Mouse (Mus musculus) kidney, postnatal 36 days (tissue): ENCODE data around the gene Nat8f6.
A peak's percentile ranks its signal among the peaks of the same experiment; 100 is the strongest.
"Not testable (repeated sequence)": the region's sequence is repeated elsewhere in the genome, so short reads cannot be mapped to it uniquely, and the experiment has no call there.

Experiments
- DNase-seq, 2 experiments: peaks; one replicate each; pipeline ENCODE4 v3.0.0; 2021 to 2022; ENCODE audit warnings: mixed read lengths in 2 of 2

Gene Nat8f6

DNA sequence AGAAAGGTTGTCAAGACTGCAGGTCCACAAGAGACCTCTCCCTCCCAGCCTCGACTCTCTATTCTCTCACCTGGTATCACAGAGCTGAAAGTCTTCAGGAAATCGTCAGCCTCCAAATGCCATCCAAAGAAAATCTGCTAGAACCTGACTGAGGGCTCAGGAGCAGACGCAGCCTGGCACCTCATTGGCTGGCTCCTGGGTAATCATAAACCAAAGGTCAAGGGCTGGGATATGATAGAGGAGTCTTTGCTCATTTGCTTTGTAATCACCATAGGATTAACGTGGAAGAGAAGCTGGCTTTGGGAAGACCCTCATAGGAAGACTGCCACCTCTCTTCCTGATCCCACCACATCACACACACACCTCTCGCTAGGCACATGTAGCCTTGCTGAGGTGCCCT is at the start of gene Nat8f6, which contains the start of gene Nat8f5:
Nat8f6 (minus strand) TSS at position 118 of the 400 bp plus-strand sequence.
Nat8f5 (minus strand) TSS at position 136 of the 400 bp plus-strand sequence.
- peak in 1 of 2 experiments; percentile 59 for DNase-seq

- DNase-seq: peak; percentile 66 to 80
Measured at GRCm38 (mm10) chr6:85869006-85869405, 48.3 kb upstream of the Nat8f6 start, which contains the start of gene Nat8f2. Nat8f2 (minus strand) TSS chr6:85869158.

GRCm38 (mm10) chr6:85867726-85868690 is 47.3 kb upstream of the Nat8f6 start:
- peak; percentile 23 to 40 for DNase-seq

GRCm38 (mm10) chr6:85866995-85867394 is 46.2 kb upstream of the Nat8f6 start:
- DNase-seq: not testable (repeated sequence)

DNA sequence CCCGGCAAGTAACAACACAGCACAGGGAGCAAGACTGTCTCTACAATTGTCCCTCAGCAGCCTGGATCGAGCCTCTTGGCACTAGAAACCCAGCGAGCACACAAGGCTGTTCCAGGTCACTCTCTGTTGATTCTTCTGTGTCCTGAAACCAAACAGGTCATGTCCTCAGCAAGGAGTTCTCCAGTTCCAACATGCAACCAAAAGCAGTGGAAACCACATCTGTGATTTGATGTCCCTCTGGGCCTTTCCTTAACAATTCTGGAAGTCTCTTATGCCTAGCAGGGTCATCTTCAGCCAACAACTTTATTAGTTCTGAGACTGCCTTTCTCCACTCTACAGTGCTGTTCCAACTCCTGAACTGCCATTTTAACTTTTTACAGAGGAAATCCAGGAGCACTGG is 45.4 kb upstream of the Nat8f6 start:
- not testable (repeated sequence) for DNase-seq

DNA sequence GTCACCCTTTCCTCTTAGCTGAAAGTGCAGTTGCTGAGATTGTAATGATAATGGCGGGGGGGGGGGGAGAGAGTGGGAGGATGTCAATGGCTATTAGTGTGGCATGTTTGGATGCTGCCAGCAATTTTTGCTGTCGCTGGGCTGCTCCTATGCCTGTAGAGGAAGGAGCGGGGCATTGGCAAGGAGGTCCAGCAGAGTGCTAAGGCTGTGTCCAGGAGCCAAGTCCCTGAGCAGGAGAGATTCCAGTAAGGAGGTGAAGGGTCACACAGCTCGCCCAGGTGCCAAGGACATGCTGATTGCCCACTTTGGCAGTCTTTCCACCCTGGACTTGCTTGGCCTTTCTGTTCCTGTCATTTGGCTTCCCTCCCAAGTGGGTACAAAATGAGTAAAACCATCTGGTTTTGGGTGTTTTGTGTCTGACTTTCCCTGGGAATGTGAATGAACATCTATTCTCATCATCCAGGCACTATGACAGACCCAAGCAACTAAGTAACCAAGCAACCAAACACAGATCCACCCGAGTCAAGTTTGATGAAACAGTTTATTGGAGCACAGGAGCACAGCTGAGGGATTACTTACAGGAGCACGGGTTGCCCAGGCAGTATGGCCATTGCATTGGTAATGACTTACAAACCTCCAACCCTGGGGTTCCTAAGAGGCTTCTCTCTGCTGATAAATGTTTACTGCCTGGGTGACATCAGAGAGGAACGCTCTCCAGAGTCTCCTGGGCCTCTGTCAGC is 44.3 kb upstream of the Nat8f6 start:
- DNase-seq: peak; percentile 75 to 81

GRCm38 (mm10) chr6:85863840-85864239 is 43.1 kb upstream of the Nat8f6 start:
- DNase-seq: no peak

DNA sequence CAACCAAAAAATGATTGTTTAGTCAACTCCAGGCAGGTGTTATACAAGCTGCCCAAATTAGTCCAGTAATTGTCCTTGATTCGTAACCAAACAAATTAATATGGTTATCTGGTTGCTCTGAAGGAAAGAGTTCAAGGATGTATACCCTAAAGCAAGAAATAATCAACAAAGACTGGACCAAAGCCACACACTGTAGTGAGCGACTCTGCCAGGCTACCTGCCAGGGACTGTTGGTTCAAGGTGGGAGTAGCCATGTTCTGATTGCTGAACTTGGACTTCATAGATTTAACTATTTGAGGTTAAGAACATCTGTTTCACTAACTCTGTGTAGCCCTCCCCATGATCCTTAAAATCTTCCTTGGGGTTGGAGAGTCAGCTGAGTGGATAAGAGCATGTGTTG is 42.4 kb upstream of the Nat8f6 start:
- DNase-seq: no peak

DNA sequence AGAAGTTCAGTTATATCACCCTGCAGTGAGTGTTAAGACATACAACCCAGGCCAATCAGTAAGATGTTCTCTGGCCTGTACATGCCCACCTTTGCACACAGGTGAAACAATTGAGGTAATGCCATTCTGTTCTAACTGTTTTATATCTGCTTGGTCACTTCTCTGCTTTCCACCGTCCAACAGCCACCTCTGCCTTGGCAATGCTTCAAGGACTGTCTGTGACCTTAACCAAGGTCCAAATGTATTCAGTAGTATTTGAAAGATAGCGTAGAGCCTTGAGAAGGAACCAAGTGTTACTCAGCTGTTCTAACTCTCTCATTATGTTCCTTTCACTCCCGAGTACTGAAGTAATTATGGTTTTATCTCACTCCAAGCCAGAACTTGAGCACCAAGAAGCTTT is 41.8 kb upstream of the Nat8f6 start:
- DNase-seq: peak; percentile 66 to 69

GRCm38 (mm10) chr6:85861247-85861646 is 40.5 kb upstream of the Nat8f6 start:
- peak in 1 of 2 experiments; percentile 45 for DNase-seq

DNA sequence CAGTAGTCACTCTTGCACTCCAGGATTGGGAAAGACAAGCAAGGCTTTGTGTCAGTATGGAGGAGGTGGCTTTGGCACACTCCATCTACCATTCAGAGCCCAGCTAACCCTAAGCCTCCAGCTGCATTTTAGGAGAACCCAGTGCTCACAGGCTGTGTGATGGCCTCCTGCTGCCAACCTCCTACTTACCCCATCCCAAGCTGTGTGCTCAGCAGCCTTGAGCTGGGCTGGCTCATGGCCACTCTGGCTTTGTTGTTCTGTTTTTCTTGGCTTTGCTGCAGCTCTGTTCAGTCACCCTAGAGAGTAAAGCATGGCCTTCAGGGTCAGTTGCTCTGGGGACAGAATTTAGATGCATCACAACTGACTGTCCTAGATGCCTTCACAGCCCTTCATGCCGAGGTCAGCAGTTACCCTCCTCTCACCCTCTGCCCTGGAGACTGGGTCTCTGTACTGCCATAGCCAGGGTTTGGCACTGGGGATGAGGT is 35.5 kb upstream of the Nat8f6 start:
- peak; percentile 78 to 81 for DNase-seq

- peak; percentile 82 to 84 for DNase-seq
Measured at GRCm38 (mm10) chr6:85853481-85853880, 32.7 kb upstream of the Nat8f6 start.

DNA sequence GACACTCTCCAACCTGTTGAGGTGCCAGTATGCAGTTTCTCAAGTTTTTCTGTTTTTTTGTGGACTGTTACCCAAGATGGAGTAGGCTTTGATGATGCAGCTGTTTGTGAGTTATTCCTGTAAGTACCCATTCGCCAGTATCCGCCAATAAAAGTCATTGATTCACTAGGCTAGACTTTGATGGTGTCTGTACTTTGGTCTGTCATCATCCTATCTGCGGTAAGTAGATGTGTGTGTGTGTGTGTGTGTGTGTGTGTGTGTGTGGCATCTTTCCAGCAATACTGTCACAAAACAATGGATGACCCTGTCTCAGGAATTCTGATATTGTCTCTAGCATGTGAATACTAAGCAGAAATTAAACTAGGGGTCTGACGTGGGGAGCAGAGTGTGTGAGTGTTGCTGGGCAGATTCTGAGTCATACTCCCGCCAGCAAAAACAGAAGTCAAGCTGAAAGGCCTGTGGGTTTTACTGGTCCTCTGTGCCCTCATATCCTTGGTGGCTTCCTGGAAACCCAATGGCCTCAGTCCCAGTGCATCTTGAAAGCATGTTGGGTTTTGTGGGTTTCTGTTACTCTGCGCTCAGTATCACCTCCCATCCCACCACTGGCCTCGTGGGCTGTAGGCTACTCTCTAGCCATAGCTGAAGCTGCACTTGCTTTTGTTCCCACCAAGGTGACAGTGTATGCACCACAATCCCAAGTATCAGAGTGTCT is 30.5 kb upstream of the Nat8f6 start:
- no peak for DNase-seq

DNA sequence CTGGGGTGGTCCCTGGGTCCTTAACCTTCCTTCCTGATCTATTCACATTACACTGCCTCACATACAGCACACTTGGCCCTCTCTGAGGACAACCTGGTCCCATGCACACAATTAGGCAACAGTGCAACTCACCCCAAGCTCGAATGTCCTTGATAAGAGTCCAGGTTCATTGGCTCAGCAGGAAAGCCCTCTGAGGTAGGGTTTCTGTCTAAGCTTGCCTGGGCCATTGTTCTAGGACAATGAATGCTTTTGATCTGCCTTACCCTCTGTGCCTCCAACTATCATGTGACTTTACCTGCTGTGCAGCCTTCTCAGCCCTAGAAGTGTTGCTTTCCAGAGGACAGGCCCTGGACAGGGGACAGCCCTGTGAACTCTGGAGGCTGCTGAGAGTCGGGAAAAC is 28.5 kb upstream of the Nat8f6 start:
- DNase-seq: no peak

DNA sequence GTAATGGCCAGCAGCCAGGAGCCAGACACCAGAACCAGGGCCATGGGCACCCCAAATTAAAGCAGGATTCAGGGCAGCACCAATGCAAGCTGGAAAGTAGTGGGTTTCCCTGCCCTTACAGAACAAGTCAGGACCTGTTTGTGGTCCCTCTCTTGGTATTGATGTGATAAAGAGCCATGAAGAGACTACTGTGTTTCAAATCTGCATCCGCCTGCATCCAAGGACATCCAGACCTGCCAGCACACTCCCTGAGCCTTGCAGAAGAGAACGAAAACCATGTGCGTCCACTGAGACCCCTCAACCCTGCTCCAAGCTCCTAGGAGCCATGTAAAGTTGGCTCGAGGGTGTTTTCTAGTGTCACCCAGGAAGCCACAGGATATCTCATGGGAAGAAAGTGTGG is 27.4 kb upstream of the Nat8f6 start:
- DNase-seq: no peak

GRCm38 (mm10) chr6:85846921-85847320 is 26.2 kb upstream of the Nat8f6 start:
- DNase-seq: no peak

- not testable (repeated sequence) for DNase-seq
Measured at GRCm38 (mm10) chr6:85843677-85844458, 23.1 kb upstream of the Nat8f6 start.

- DNase-seq: no peak
Measured at GRCm38 (mm10) chr6:85839982-85840381, 19.2 kb upstream of the Nat8f6 start.

DNA sequence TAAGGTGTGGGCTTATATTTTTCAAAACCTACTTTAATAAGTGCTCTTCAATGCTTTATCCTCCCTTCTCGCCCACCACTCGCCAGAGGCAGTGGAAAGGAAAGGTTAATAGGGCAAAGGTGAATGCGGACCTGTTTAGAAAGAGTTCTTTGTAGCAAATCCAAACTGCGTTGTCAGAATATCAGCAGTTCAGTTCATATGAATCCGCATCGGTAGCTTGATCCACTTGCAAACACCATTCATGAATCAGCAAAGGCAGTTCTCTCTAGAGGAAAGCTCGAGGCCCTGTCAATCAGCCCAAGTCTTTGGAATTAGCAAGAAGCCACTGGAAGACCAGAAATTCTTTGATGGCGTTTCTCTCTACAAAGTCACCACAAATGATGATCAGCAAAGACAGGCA is 17.9 kb upstream of the Nat8f6 start:
- DNase-seq: no peak

DNA sequence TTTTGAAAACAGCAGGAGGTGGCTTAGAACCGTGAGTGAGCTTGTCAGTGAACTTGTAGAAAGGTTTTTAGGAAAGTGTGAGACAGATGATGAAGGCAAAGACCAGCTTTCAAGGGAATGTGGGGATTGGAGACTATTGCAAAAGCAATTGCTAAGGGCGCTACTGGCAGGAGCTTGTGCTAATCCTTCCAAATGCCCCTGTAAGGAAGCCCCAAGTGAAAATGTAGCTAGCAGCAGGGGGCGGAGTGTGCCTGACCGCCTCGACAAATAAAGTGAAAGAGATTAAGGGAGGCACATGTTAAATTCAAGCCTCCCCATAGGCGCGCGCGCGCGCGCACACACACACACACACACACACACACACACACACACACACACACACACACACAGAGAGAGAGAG is 16.6 kb upstream of the Nat8f6 start:
- peak; percentile 29 to 65 for DNase-seq

DNA sequence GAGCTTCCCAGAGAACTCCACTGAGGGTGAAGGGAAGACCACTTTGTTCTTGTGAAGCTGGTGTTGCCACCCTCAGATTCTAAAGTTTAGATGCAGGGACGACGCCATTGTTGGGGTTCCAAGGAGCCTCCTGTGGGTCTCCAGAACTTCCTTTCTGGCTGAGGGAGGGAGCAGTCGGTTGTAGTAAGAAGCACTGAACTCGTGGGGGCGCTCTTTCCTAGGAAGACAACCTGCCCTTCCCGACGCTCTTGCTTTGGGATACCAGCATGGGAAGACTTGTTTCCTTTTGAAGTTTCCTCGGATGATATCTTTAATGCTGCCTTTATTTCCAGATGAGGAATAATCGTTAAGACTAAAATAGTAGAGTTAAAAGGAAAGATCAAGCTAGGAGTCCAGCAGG is 16.1 kb upstream of the Nat8f6 start:
- DNase-seq: peak; percentile 52 to 85

DNA sequence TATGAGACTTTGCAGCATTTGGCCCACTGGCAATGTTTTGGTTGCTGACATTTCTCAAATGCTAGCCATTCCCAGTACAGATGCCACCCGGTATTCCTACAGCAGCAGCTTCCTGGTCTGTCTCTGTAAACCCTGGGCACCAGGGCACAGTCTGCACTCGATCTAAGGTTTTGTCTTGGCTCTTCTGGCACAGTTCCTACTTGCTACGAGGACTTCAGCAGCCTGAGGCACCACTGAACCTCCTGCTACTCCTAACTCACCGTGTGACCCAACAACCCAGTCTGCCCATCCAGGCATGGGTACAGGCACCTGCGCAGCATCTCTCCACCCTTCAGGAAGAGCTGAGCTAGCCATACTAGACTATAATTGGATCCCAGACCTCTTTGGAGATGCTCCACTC is 15.3 kb upstream of the Nat8f6 start:
- DNase-seq: peak; percentile 23 to 36
